Mouse (Mus musculus): Measurements from ENCODE around the gene Sardh.

DNA sequence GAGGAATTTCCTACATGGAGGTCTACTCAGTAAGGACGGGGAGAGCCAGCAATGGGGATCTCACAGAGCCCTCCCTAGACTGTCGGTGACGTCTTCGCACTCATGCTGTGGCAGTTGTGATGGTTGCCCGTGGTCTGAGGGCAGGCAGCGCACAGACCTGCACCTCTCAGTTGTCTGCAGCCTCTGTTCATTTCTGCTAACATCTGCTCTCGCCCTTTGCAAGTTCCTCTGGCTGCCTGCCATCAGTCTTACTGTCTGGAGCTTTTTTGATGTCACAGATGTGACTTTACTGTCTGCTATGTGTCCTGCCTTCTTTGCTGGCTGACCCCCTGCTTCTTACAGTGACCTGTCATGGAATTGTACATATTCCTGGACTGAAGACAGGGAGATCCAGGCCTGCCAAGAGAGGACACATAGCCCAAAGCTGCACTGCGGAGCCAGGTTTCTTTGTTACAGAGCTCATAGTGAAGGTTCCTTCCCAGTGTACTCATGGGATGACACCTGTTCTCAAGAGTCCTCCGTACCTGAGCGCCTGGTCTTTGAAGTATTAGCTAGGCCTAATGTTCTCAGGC is 72.4 kb downstream of the Sardh start:
- TF ChIP-seq TAL1 (conservative IDR thresholded peaks at IDR 0.05; ENCODE audit: low read depth, low read length) (no peak), CTCF (IDR thresholded peaks at IDR 0.05; ENCODE audit: low read depth, low read length) (no peak), GATA1 (IDR thresholded peaks at IDR 0.05; ENCODE audit: borderline replicate concordance, low read length) (no peak)
